Mouse (Mus musculus): ENCODE results near the gene Foxred2. TPM values are rescaled to one million over a fixed set of nuclear protein-coding genes. Genes with fewer than 3 reads are reported as not detected.

The Foxred2 gene
- polyA plus RNA-seq, 1 experiment from 2014 or later = 4.4 TPM

GRCm38 (mm10) chr15:77906545-77906944, 50.0 kb downstream of the Foxred2 start:
- Histone ChIP-seq H3K9me3 (ENCODE audit: control insufficient read depth, low read length) (no peaks in the 10 kb centered on the region), H3K4me2 (replicated peaks; ENCODE audit: low read depth, low read length) (no peak overlapping the region), H3K27ac (ENCODE audit: low read depth, low read length) (no peak overlapping the region), H3K36me3 (ENCODE audit: control insufficient read depth, insufficient read depth, low read length) (no peaks in the 10 kb centered on the region), H3K4me3 (ENCODE audit: low read depth, low read length) (no peak overlapping the region), H3K4me1 (replicated peaks; ENCODE audit: control insufficient read depth, insufficient read depth, low read length) (no peaks in the 10 kb centered on the region), H3K9ac (ENCODE audit: low read depth, low read length) (no peak overlapping the region), H3K27me3 (ENCODE audit: control insufficient read depth, insufficient read depth, low read length) (no peaks in the 10 kb centered on the region)
- no peak for DNase-seq (ENCODE audit: low spot score)
- WGBS = 42% methylated on average over 10 of the region's 10 CpGs
- ATAC-seq (ENCODE audit: low FRiP score) = no peak

DNA sequence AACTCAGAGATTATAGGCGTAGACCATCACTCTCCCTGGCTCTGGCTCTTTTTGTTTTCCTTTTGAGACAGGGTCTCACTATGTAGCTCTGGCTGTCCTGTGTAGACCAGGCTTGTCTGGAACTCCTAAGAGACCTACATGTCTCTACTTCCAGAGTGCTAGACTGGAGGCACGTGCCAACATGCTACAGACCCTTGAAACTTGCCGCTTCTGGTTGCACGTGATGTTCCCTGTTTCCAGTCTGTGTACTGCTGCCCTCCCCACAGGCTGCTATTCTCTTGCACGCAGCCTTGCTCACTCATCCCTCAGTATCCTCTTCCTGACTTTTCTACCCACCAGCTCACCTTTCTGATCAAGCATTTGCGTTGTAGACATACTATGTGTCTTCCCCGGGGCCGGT, 50.4 kb downstream of the Foxred2 start:
- DNase-seq (ENCODE audit: low spot score) (no peak), ATAC-seq (ENCODE audit: low FRiP score) (no peak)
- no peak overlapping the region for H3K4me2 ChIP-seq (replicated peaks; ENCODE audit: low read depth, low read length)
- H3K9ac ChIP-seq (ENCODE audit: low read depth, low read length) = no peak overlapping the region
- H3K4me3 ChIP-seq (ENCODE audit: low read depth, low read length) = no peak overlapping the region
- no peak overlapping the region for H3K27ac ChIP-seq (ENCODE audit: low read depth, low read length)
- no peaks in the 10 kb centered on the region for H3K27me3 ChIP-seq (ENCODE audit: control insufficient read depth, insufficient read depth, low read length)
- H3K36me3 ChIP-seq (ENCODE audit: control insufficient read depth, insufficient read depth, low read length) = no peaks in the 10 kb centered on the region
- H3K9me3 ChIP-seq (ENCODE audit: control insufficient read depth, low read length) = no peaks in the 10 kb centered on the region
- 80% methylated on average over 8 of the region's 8 CpGs for WGBS
- no peaks in the 10 kb centered on the region for H3K4me1 ChIP-seq (replicated peaks; ENCODE audit: control insufficient read depth, insufficient read depth, low read length)

DNA sequence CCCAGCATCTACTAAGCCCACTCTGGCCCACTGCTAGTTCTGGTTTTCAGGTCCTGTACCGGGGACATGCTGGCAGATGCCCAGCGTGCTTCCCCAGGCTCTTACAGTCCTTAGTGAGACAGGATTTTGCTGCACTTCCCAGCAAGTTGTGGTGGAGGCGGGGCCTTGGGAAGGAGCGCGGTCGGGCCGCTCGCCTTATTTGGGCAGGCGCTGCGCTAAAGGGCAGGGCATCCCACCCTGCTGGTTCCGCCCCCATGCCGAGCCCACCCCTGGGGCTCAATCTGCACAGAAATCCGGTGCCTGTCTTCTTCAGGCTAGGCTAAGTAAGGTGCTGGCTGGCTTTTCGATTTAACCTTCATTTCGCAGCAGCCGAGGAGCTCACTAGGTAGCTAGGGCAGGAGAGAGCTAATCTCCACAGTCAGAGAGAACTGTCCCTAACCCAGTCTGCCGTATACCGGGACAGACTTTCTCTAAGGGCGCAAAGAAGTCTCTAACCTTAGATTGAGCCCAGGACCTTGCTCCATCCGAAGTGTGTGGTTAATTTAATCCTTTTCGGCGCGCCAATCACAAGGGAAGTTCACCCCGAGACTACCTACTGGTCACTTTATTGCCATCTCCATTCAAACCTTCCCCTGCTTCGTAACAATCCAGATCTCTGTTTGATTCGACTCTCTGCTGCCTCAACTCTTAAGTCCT, 51.1 kb downstream of the Foxred2 start:
- H3K36me3 ChIP-seq (ENCODE audit: control insufficient read depth, insufficient read depth, low read length) = no peaks in the 10 kb centered on the region
- H3K27ac ChIP-seq (ENCODE audit: low read depth, low read length) = no peak overlapping the region
- H3K27me3 ChIP-seq (ENCODE audit: control insufficient read depth, insufficient read depth, low read length) = no peaks in the 10 kb centered on the region
- peak overlapping the region; percentile 36; the same call in 1 of the 2 replicates for H3K9ac ChIP-seq (ENCODE audit: low read depth, low read length)
- DNase-seq (ENCODE audit: low spot score) (peak; percentile 72), ATAC-seq (ENCODE audit: low FRiP score) (no peak)
- no peaks in the 10 kb centered on the region for H3K9me3 ChIP-seq (ENCODE audit: control insufficient read depth, low read length)
- no peaks in the 10 kb centered on the region for H3K4me1 ChIP-seq (replicated peaks; ENCODE audit: control insufficient read depth, insufficient read depth, low read length)
- peak overlapping the region; percentile 20; the same call in 1 of the 2 replicates for H3K4me3 ChIP-seq (ENCODE audit: low read depth, low read length)
- 7% methylated on average over 26 of the region's 26 CpGs for WGBS
- H3K4me2 ChIP-seq (replicated peaks; ENCODE audit: low read depth, low read length) = peak overlapping the region; percentile 53

- Histone ChIP-seq H3K36me3 (ENCODE audit: control insufficient read depth, insufficient read depth, low read length) (no peaks in the 10 kb centered on the region), H3K9ac (ENCODE audit: low read depth, low read length) (no peak overlapping the region), H3K27me3 (ENCODE audit: control insufficient read depth, insufficient read depth, low read length) (no peaks in the 10 kb centered on the region), H3K4me3 (ENCODE audit: low read depth, low read length) (no peak overlapping the region), H3K4me2 (replicated peaks; ENCODE audit: low read depth, low read length) (no peak overlapping the region), H3K27ac (ENCODE audit: low read depth, low read length) (no peak overlapping the region), H3K9me3 (ENCODE audit: control insufficient read depth, low read length) (no peaks in the 10 kb centered on the region), H3K4me1 (replicated peaks; ENCODE audit: control insufficient read depth, insufficient read depth, low read length) (no peaks in the 10 kb centered on the region)
- 26% methylated on average over 12 of the region's 12 CpGs for WGBS
- ATAC-seq (ENCODE audit: low FRiP score) = no peak
- DNase-seq (ENCODE audit: low spot score) = no peak
These were observed 52.1 kb downstream of the Foxred2 start for GRCm38 (mm10) chr15:77904363-77904892.

- H3K36me3 ChIP-seq (ENCODE audit: control insufficient read depth, insufficient read depth, low read length) = no peaks in the 10 kb centered on the region
- H3K9ac ChIP-seq (ENCODE audit: low read depth, low read length) = no peak overlapping the region
- WGBS = 67% methylated on average over 5 of the region's 5 CpGs
- no peaks in the 10 kb centered on the region for H3K4me1 ChIP-seq (replicated peaks; ENCODE audit: control insufficient read depth, insufficient read depth, low read length)
- no peak overlapping the region for H3K4me2 ChIP-seq (replicated peaks; ENCODE audit: low read depth, low read length)
- no peak for DNase-seq (ENCODE audit: low spot score)
- H3K27me3 ChIP-seq (ENCODE audit: control insufficient read depth, insufficient read depth, low read length) = no peaks in the 10 kb centered on the region
- no peak for ATAC-seq (ENCODE audit: low FRiP score)
- H3K4me3 ChIP-seq (ENCODE audit: low read depth, low read length) = no peak overlapping the region
- H3K9me3 ChIP-seq (ENCODE audit: control insufficient read depth, low read length) = no peaks in the 10 kb centered on the region
- no peak overlapping the region for H3K27ac ChIP-seq (ENCODE audit: low read depth, low read length)
These were observed 53.3 kb downstream of the Foxred2 start for GRCm38 (mm10) chr15:77903176-77903575.

DNA sequence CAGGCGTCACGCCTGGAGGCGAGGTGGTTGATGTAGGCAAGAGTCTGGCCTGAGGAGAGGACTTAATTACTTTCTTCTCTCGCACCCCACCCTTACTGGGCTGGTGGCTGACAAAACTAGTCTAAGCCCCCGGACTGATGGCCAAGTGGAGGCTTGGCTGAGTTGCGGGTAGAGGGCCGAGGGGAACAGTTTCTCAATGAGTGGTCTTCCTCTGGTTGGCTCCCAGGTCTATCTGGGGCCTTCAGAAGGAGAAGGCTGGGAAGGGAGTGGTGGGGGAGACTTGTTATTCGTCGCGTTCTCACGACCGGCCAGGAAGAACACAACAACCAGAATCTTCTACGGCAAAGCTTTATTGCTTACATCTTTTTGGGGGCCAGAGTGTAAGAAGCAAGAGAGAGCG, 61.6 kb downstream of the Foxred2 start:
- Histone ChIP-seq H3K27me3 (ENCODE audit: control insufficient read depth, insufficient read depth, low read length) (no peaks in the 10 kb centered on the region), H3K4me1 (replicated peaks; ENCODE audit: control insufficient read depth, insufficient read depth, low read length) (no peaks in the 10 kb centered on the region), H3K27ac (ENCODE audit: low read depth, low read length) (no peak overlapping the region), H3K9me3 (ENCODE audit: control insufficient read depth, low read length) (no peaks in the 10 kb centered on the region), H3K36me3 (ENCODE audit: control insufficient read depth, insufficient read depth, low read length) (no peaks in the 10 kb centered on the region), H3K4me3 (ENCODE audit: low read depth, low read length) (no peak overlapping the region), H3K9ac (ENCODE audit: low read depth, low read length) (no peak overlapping the region), H3K4me2 (replicated peaks; ENCODE audit: low read depth, low read length) (no peak overlapping the region)
- DNase-seq (ENCODE audit: low spot score) (no peak), ATAC-seq (ENCODE audit: low FRiP score) (no peak)
- WGBS = 90% methylated on average over 13 of the region's 14 CpGs

GRCm38 (mm10) chr15:77893292-77893691, 63.2 kb downstream of the Foxred2 start:
- no peaks in the 10 kb centered on the region for H3K36me3 ChIP-seq (ENCODE audit: control insufficient read depth, insufficient read depth, low read length)
- no peak for DNase-seq (ENCODE audit: low spot score)
- no peak overlapping the region for H3K4me3 ChIP-seq (ENCODE audit: low read depth, low read length)
- H3K4me1 ChIP-seq (replicated peaks; ENCODE audit: control insufficient read depth, insufficient read depth, low read length) = no peaks in the 10 kb centered on the region
- H3K4me2 ChIP-seq (replicated peaks; ENCODE audit: low read depth, low read length) = no peak overlapping the region
- no peak for ATAC-seq (ENCODE audit: low FRiP score)
- no peaks in the 10 kb centered on the region for H3K9me3 ChIP-seq (ENCODE audit: control insufficient read depth, low read length)
- H3K27me3 ChIP-seq (ENCODE audit: control insufficient read depth, insufficient read depth, low read length) = no peaks in the 10 kb centered on the region
- H3K27ac ChIP-seq (ENCODE audit: low read depth, low read length) = no peak overlapping the region
- H3K9ac ChIP-seq (ENCODE audit: low read depth, low read length) = no peak overlapping the region
- WGBS = 77% methylated on average over 10 of the region's 10 CpGs

DNA sequence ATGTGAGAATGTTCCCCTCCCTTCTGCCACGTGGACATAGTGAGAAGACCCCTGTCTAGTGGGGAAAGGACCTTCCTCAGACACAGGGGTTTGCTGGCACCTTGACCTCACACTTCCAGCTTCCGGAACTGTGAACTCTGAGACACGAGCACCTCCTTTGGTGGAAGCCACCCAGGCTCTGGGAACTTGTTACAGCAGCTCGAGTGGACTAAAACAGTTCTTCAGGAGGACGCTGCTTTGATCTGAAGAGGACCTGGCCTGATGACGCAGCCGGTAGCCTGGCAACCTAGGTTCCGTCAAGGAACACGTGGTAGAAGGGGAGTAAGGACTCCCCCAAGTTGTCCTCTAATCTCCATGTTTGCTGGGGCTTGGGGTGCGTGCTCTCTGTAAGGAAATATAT, 64.1 kb downstream of the Foxred2 start:
- Histone ChIP-seq H3K27me3 (ENCODE audit: control insufficient read depth, insufficient read depth, low read length) (no peaks in the 10 kb centered on the region), H3K4me1 (replicated peaks; ENCODE audit: control insufficient read depth, insufficient read depth, low read length) (no peaks in the 10 kb centered on the region), H3K36me3 (ENCODE audit: control insufficient read depth, insufficient read depth, low read length) (no peaks in the 10 kb centered on the region), H3K27ac (ENCODE audit: low read depth, low read length) (no peak overlapping the region), H3K9ac (ENCODE audit: low read depth, low read length) (no peak overlapping the region), H3K9me3 (ENCODE audit: control insufficient read depth, low read length) (no peaks in the 10 kb centered on the region), H3K4me3 (ENCODE audit: low read depth, low read length) (no peak overlapping the region), H3K4me2 (replicated peaks; ENCODE audit: low read depth, low read length) (no peak overlapping the region)
- DNase-seq (ENCODE audit: low spot score) (no peak), ATAC-seq (ENCODE audit: low FRiP score) (no peak)
- 90% methylated on average over 10 of the region's 10 CpGs for WGBS

DNA sequence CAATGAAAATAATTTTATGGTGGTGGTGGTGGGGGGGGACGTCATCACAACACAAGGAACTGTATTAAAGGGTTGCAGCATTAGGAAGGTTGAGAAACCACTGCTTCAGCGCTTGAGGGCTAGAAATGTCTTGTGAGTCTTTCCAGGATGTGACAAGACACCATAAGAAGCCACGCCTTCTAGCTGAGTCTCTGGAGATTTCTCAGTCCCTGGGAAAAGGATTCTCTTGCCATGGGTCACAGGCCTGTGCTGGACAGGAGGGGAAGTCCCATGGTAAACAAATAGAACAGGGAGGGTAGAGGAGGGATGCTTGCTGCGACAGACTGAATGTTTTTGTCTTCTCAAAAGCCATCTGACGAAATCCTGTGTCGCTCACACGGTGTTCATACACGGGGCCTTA, 64.8 kb downstream of the Foxred2 start:
- Histone ChIP-seq H3K27me3 (ENCODE audit: control insufficient read depth, insufficient read depth, low read length) (no peaks in the 10 kb centered on the region), H3K9me3 (ENCODE audit: control insufficient read depth, low read length) (no peaks in the 10 kb centered on the region), H3K36me3 (ENCODE audit: control insufficient read depth, insufficient read depth, low read length) (no peaks in the 10 kb centered on the region), H3K4me1 (replicated peaks; ENCODE audit: control insufficient read depth, insufficient read depth, low read length) (no peaks in the 10 kb centered on the region), H3K27ac (ENCODE audit: low read depth, low read length) (no peak overlapping the region), H3K4me3 (ENCODE audit: low read depth, low read length) (no peak overlapping the region), H3K9ac (ENCODE audit: low read depth, low read length) (no peak overlapping the region), H3K4me2 (replicated peaks; ENCODE audit: low read depth, low read length) (no peak overlapping the region)
- DNase-seq (ENCODE audit: low spot score) (no peak), ATAC-seq (ENCODE audit: low FRiP score) (no peak)
- 87% methylated on average over 8 of the region's 8 CpGs for WGBS
